Comparison of ENCODE assay signal across 19 mouse cellular contexts in genomic region chr5:52041447-52041846, GRCm38 (mm10).
DNase-seq lines count a peak whose midpoint lies in the region; ATAC-seq and TF ChIP-seq lines count a peak whose summit lies in the region.
"Had no signal": no experiment of that assay in that cellular context is flagged by ENCODE, and none has a peak within 500 bp of the region (broad histone marks: within the 10 kb centered on the region; RNA-seq: fewer than 3 reads in every experiment).

No protein-coding gene starts in this region.

- no peak overlapping the region for H3K4me2 ChIP-seq in heart, embryonic 16.5 days (ENCODE audit: low read depth, low read length)
- H3K4me2 ChIP-seq: forebrain, embryonic 13.5 days; hindbrain, embryonic 13.5 days; intestine, embryonic 15.5 days had no signal

- intact Hi-C loops in heart, postnatal 10 days (cut with DNase I) = loop anchor here (5.0 kb wide), 1 partner anchor 134 kb away; no protein-coding TSS in a partner anchor

- no peaks in the 10 kb centered on the region for H3K79me2 ChIP-seq in MEL (ENCODE audit: control insufficient read depth, insufficient read depth, low read length, poor library complexity)

- H3K27me3 ChIP-seq in heart, embryonic 10.5 days (ENCODE audit: insufficient read depth, poor library complexity, severe bottlenecking) = no peaks in the 10 kb centered on the region
- no peaks in the 10 kb centered on the region for H3K27me3 ChIP-seq in heart, embryonic 16.5 days (ENCODE audit: control insufficient read depth, insufficient read depth, low read length)
- no peaks in the 10 kb centered on the region for H3K27me3 ChIP-seq in MEL (ENCODE audit: control insufficient read depth in 1 of 2, insufficient read depth in 2 of 2, low read length in 2 of 2)
- H3K27me3 ChIP-seq: forebrain, embryonic 13.5 days; heart, embryonic 13.5 days; hindbrain, embryonic 13.5 days; intestine, embryonic 15.5 days; Patski had no signal

- 82% methylated on average over 3 of the region's 3 CpGs for WGBS in heart, embryonic 10.5 days
- WGBS in heart, embryonic 16.5 days = 77% methylated on average over 3 of the region's 3 CpGs

- DNase-seq in heart, embryonic 10.5 days (ENCODE audit: low spot score) = peak; percentile 9
- DNase-seq in heart, adult 9 months (ENCODE audit: low spot score in 2 of 2) = no peak
- DNase-seq in heart, postnatal 10 days = no peak
- DNase-seq in MEL (ENCODE audit: low read depth, low spot score) = no peak
- no peak for DNase-seq in retina, embryonic 14.5 days (ENCODE audit: low spot score)
- DNase-seq: adrenal gland, postnatal 10 days; adrenal gland, postnatal 36 days; cerebellum, adult 9-10 months; gastrocnemius, postnatal 14 days; kidney, adult 11 months had no signal

- H3K9me3 ChIP-seq in heart, embryonic 10.5 days = no peaks in the 10 kb centered on the region
- no peaks in the 10 kb centered on the region for H3K9me3 ChIP-seq in heart, embryonic 16.5 days (replicated peaks; ENCODE audit: control insufficient read depth, low read length)
- H3K9me3 ChIP-seq in MEL (replicated peaks; ENCODE audit: insufficient read depth, low read length) = no peaks in the 10 kb centered on the region
- H3K9me3 ChIP-seq: forebrain, embryonic 10.5 days; forebrain, embryonic 13.5 days; heart, embryonic 13.5 days; hindbrain, embryonic 10.5 days; hindbrain, embryonic 13.5 days; intestine, embryonic 15.5 days had no signal

- TF ChIP-seq POLR2A in MEL (IDR thresholded peaks at IDR 0.05; ENCODE audit: control insufficient read depth in 1 of 2, insufficient read depth in 1 of 2, low read depth in 1 of 2, low read length in 2 of 2, poor library complexity in 1 of 2) = no peak

- H3K9ac ChIP-seq in heart, embryonic 16.5 days (ENCODE audit: low read length) = no peak overlapping the region
- peak overlapping the region; percentile 56 for H3K9ac ChIP-seq in MEL (ENCODE audit: control insufficient read depth, low read depth, low read length, poor library complexity, severe bottlenecking)
- H3K9ac ChIP-seq: forebrain, embryonic 13.5 days; hindbrain, embryonic 13.5 days; intestine, embryonic 15.5 days had no signal

- TF ChIP-seq RAD21 in MEL (IDR thresholded peaks at IDR 0.05; ENCODE audit: low read depth, low read length) = no peak; the same call in 1 of the 2 replicates

- 0 out of 2 replicates have a peak overlapping the region, but pooled peaks have one; percentile 74 for H3K27ac ChIP-seq in heart, embryonic 10.5 days
- peak overlapping the region; percentile 91 for H3K27ac ChIP-seq in heart, embryonic 16.5 days (ENCODE audit: low read length)
- H3K27ac ChIP-seq in MEL (ENCODE audit: control insufficient read depth, low read depth, low read length) = peak overlapping the region; percentile 98
- H3K27ac ChIP-seq: forebrain, embryonic 10.5 days; forebrain, embryonic 13.5 days; hindbrain, embryonic 10.5 days; hindbrain, embryonic 13.5 days; intestine, embryonic 15.5 days had no signal

- TF ChIP-seq CTCF in MEL (IDR thresholded peaks at IDR 0.05 in 2 of 3, conservative IDR thresholded peaks at IDR 0.05 in 1 of 3; ENCODE audit: control insufficient read depth in 1 of 3, insufficient read depth in 1 of 3, low read depth in 2 of 3, low read length in 3 of 3, poor library complexity in 1 of 3, severe bottlenecking in 1 of 3) = no peak

- H3K4me3 ChIP-seq in heart, embryonic 10.5 days = no peak overlapping the region
- no peak overlapping the region for H3K4me3 ChIP-seq in heart, embryonic 16.5 days (ENCODE audit: low read length)
- H3K4me3 ChIP-seq in MEL (ENCODE audit: control insufficient read depth in 1 of 2, insufficient read depth in 1 of 2, low read depth in 2 of 2, low read length in 2 of 2) = peak overlapping the region in 1 of 2 experiments; percentile 23; a peak in 1 of 4 replicates
- H3K4me3 ChIP-seq: forebrain, embryonic 10.5 days; forebrain, embryonic 13.5 days; hindbrain, embryonic 10.5 days; hindbrain, embryonic 13.5 days; intestine, embryonic 15.5 days had no signal

- no peak for ATAC-seq in heart, embryonic 16.5 days (replicated peaks; ENCODE audit: extremely low read depth, insufficient read depth, low FRiP score)
- ATAC-seq: forebrain, embryonic 16.5 days; intestine, embryonic 15.5 days; Patski had no signal

- no peaks in the 10 kb centered on the region for H3K36me3 ChIP-seq in heart, embryonic 10.5 days
- H3K36me3 ChIP-seq in heart, embryonic 16.5 days (ENCODE audit: control insufficient read depth, insufficient read depth) = no peaks in the 10 kb centered on the region
- peaks cover 0 to 44% of the 10 kb centered on the region in 2 experiments; a peak in 2 of 4 replicates for H3K36me3 ChIP-seq in MEL (ENCODE audit: control insufficient read depth in 1 of 2, insufficient read depth in 2 of 2, low read length in 2 of 2)
- H3K36me3 ChIP-seq: forebrain, embryonic 10.5 days; heart, embryonic 13.5 days; hindbrain, embryonic 10.5 days; hindbrain, embryonic 13.5 days; intestine, embryonic 15.5 days had no signal

- H3K4me1 ChIP-seq in heart, embryonic 10.5 days = peaks cover 10% of the 10 kb centered on the region
- peaks cover 23% of the 10 kb centered on the region for H3K4me1 ChIP-seq in heart, embryonic 16.5 days (ENCODE audit: control insufficient read depth, insufficient read depth, low read length)
- H3K4me1 ChIP-seq in MEL (ENCODE audit: control insufficient read depth in 1 of 2, insufficient read depth in 2 of 2, low read length in 2 of 2) = peaks cover 18 to 46% of the 10 kb centered on the region in 2 experiments
- H3K4me1 ChIP-seq: forebrain, embryonic 10.5 days; forebrain, embryonic 13.5 days; hindbrain, embryonic 10.5 days; intestine, embryonic 15.5 days had no signal

- TF ChIP-seq EP300 in MEL (IDR thresholded peaks at IDR 0.05; ENCODE audit: low read depth in 1 of 2, low read length in 2 of 2) = peak; percentile 19 to 77; a peak in 2 of 4 replicates

TF ChIP-seq in MEL, 35 proteins besides CTCF, POLR2A, EP300 and RAD21:
- TF ChIP-seq ZNF384 (IDR thresholded peaks at IDR 0.05; ENCODE audit: low read depth, low read length) = 0 out of 2 replicates have a peak, but pooled peaks have one; percentile 14
- TF ChIP-seq TCF12 (IDR thresholded peaks at IDR 0.05; ENCODE audit: low read depth, low read length) = peak; percentile 76
- TF ChIP-seq UBTF (IDR thresholded peaks at IDR 0.05; ENCODE audit: borderline replicate concordance, insufficient read depth, low read depth, low read length) = no peak
- no peak for TF ChIP-seq MYB (IDR thresholded peaks at IDR 0.05; ENCODE audit: low read depth, low read length)
- peak; percentile 88 for TF ChIP-seq GATA1 (IDR thresholded peaks at IDR 0.05; ENCODE audit: low read depth, low read length)
- TF ChIP-seq MAZ (IDR thresholded peaks at IDR 0.05; ENCODE audit: low read depth, low read length) = no peak
- no peak for TF ChIP-seq GABPA (IDR thresholded peaks at IDR 0.05; ENCODE audit: low read depth, low read length)
- TF ChIP-seq TAL1 (IDR thresholded peaks at IDR 0.05; ENCODE audit: low read length) = peak; percentile 31; the same call in 1 of the 2 replicates
- TF ChIP-seq ETS1 (IDR thresholded peaks at IDR 0.05; ENCODE audit: low read depth, low read length) = peak; percentile 53; the same call in 1 of the 2 replicates
TF ChIP-seq in MEL: peak in this region for 5.
